Mouse (Mus musculus): ENCODE results near the gene Cib1. TPM values are rescaled to one million over a fixed set of nuclear protein-coding genes. Genes with fewer than 3 reads are reported as not detected.

Cib1 gene
- polyA plus RNA-seq, 1 experiment from 2014 or later, result 79.6 TPM

DNA sequence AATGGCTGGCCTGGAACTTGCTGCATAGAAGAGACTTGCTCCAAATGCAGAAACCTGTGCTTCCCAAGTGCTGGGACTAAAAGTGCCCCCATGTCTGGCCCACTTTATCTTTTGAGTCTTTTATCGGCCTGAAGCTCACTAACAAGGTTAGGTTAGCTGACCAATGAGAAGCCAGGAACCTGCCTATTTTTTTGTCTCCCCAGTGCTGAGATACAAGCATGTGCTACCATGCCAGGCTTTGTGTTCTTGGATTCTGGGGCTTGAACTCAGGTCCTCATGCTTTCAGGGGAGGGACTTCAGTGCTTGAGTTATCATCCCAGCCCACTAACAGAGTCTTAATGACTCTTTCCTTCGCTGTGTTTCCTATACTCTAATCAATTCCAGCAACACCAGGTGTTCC is 25.1 kb upstream of the Cib1 start:
- no peak for DNase-seq (ENCODE audit: low spot score)
- H3K4me3 ChIP-seq, result no peak overlapping the region
- no peak overlapping the region for H3K27ac ChIP-seq
- peaks cover 42% of the 10 kb centered on the region for H3K27me3 ChIP-seq (ENCODE audit: insufficient read depth, poor library complexity, severe bottlenecking)
- no peaks in the 10 kb centered on the region for H3K36me3 ChIP-seq
- 64% methylated on average over 2 of the region's 2 CpGs for WGBS
- H3K9me3 ChIP-seq, result no peaks in the 10 kb centered on the region
- H3K4me1 ChIP-seq (replicated peaks), result peaks cover 17% of the 10 kb centered on the region

DNA sequence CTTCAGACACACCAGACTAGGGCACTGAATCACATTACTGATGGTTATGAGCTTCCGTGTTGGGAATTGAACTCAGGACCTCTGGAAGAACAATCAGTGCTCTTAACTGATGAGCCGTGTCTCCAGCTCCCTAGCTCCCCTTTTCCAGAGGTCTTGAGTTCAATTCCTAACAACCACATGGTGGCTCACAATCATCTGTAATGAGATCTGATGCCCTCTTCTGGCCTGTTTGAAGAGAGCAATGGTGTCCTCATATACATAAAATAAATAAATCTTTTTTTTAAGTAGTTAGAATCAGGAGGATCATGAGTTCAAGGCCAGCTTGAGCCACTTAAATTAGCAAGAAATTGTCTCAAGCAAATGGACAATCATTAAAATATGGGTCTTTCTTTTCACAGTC is 23.4 kb upstream of the Cib1 start:
- Histone ChIP-seq H3K9me3 (no peaks in the 10 kb centered on the region), H3K27ac (no peak overlapping the region), H3K4me1 (replicated peaks) (peaks cover 7% of the 10 kb centered on the region), H3K27me3 (ENCODE audit: insufficient read depth, poor library complexity, severe bottlenecking) (peaks cover 42% of the 10 kb centered on the region), H3K36me3 (no peaks in the 10 kb centered on the region), H3K4me3 (no peak overlapping the region)
- no peak for DNase-seq (ENCODE audit: low spot score)
- WGBS, result 68% methylated on average over 2 of the region's 2 CpGs

DNA sequence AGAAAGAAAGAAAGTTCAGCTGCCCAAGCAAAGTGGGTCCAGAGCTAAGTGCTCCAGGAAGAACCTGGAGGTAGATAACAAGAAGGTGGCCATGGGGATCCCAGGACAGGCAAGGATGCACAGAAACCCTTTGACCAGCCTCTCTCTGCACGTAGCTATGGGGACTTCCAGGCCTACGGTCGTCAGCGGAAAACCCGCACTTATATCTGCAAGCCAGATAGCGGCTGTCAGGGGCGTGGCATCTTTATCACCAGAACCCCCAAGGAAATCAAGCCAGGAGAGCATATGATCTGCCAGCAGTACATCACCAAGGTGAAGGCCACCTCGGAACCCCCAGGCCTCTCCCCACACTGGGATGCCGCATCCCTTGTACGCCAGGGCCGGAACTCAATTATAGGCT is 20.3 kb upstream of the Cib1 start:
- 88% methylated on average over 11 of the region's 11 CpGs for WGBS
- no peak overlapping the region for H3K27ac ChIP-seq
- no peak for DNase-seq (ENCODE audit: low spot score)
- H3K4me3 ChIP-seq, result no peak overlapping the region
- no peaks in the 10 kb centered on the region for H3K9me3 ChIP-seq
- H3K4me1 ChIP-seq (replicated peaks), result no peaks in the 10 kb centered on the region
- peaks cover 20% of the 10 kb centered on the region for H3K27me3 ChIP-seq (ENCODE audit: insufficient read depth, poor library complexity, severe bottlenecking)
- no peaks in the 10 kb centered on the region for H3K36me3 ChIP-seq

DNA sequence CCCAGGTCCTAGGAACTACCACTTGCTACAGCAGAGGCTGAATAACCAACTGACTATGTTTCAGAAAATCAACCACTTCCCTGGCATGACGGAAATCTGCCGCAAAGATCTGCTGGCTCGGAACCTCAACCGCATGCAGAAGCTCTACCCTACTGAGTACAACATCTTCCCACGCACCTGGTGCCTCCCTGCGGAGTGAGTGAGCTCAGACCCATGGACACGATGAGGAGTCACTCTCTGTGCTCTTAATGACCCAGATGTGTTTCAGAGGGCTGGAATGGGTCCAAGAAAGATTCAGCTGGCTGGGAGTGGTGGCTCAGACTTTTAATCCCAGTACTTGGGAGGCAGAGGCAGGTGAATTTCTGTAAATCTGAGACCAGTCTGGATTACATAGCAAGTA is 19.8 kb upstream of the Cib1 start:
- H3K36me3 ChIP-seq, result no peaks in the 10 kb centered on the region
- no peak for DNase-seq (ENCODE audit: low spot score)
- H3K27ac ChIP-seq, result no peak overlapping the region
- no peak overlapping the region for H3K4me3 ChIP-seq
- H3K4me1 ChIP-seq (replicated peaks), result no peaks in the 10 kb centered on the region
- H3K9me3 ChIP-seq, result no peaks in the 10 kb centered on the region
- H3K27me3 ChIP-seq (ENCODE audit: insufficient read depth, poor library complexity, severe bottlenecking), result peaks cover 16% of the 10 kb centered on the region
- WGBS, result 81% methylated on average over 7 of the region's 7 CpGs

DNA sequence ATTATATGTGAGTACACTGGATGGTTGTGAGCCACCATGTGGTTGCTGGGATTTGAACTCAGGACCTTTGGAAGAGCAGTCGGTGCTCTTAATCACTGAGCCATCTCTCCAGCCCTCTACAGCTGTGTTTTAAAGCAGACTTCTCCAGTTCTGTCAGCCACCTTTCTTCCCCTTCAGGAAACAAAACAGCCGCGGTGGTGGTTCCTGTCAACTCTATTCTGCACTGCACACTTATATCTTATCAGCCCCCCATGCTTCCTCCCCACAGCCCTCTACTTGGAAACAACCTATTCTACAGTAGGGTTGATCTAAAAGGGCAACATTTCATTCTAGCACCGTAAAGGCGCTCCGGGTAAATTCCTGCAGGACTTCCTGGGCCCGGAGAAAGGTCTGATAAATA is 14.2 kb upstream of the Cib1 start:
- Histone ChIP-seq H3K4me1 (replicated peaks) (no peaks in the 10 kb centered on the region; the same call in 1 of the 2 replicates), H3K27ac (peak overlapping the region; percentile 89), H3K27me3 (ENCODE audit: insufficient read depth, poor library complexity, severe bottlenecking) (no peaks in the 10 kb centered on the region), H3K4me3 (peak overlapping the region; percentile 61), H3K9me3 (no peaks in the 10 kb centered on the region), H3K36me3 (no peaks in the 10 kb centered on the region)
- no peak for DNase-seq (ENCODE audit: low spot score)
- WGBS, result 66% methylated on average over 7 of the region's 7 CpGs

DNA sequence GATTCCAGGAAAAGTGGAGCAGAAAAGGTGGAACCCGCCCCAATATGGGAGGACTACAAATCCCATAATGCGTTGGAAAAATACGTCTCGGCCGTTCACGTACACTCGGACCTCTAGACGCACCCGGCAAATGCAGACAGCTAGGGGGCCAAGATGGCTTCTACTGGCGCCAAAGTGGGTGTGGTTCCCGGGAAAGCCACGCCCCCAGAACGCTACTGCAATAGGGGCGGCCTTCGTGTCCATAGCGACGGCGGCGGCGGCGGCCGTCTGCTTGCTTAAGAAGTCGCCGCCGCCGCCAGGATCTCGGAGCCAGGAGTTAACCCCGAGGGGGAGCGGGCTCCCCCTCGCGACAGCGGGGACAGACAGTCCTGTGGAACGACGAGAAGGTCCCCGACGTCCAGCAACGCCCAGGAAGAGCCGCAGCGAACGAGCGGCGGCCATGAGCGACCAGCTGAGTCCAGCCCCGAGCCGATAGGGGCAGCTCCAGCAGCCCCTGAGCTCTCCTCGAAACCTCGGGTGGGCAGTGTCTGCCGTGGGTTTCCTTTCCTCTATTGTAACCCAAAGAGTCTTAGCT is 13.6 kb upstream of the Cib1 start, which contains the start of gene Ttll13:
Ttll13 (plus strand) TSS at position 229 of the 574 bp plus-strand sequence.
- Histone ChIP-seq H3K27ac (peak within 1 kb of the TSS; percentile 89), H3K4me1 (replicated peaks) (no peaks in the 10 kb centered on the region; the same call in 1 of the 2 replicates), H3K9me3 (no peaks in the 10 kb centered on the region), H3K4me3 (peak within 1 kb of the TSS; percentile 61), H3K27me3 (ENCODE audit: insufficient read depth, poor library complexity, severe bottlenecking) (no peaks in the 10 kb centered on the region), H3K36me3 (peaks cover 6% of the 10 kb centered on the region)
- under 1% methylated on average over 48 of the region's 48 CpGs for WGBS
- DNase-seq (ENCODE audit: low spot score), result peak; percentile 98

DNA sequence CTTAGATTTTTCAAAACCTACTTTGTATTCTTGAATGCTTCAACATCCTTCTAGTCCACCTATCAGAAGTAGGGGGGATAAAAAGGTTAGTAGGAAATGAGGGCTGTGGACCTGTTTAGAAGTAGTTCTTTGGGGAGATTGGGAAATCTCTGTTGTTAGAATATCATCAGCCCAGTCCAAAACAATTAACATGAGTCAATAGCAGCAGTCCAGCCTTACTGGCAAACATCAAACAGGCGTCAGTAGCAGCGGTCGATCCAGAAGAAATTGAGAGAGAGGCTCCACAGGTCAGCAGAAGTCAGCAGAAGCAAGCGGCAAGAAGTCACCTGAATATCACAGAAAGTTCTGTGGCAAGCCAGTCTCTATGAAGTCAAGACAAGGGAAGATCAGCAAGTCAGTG is 12.2 kb upstream of the Cib1 start:
- Histone ChIP-seq H3K4me1 (replicated peaks) (no peaks in the 10 kb centered on the region; the same call in 1 of the 2 replicates), H3K27ac (no peak overlapping the region), H3K9me3 (no peaks in the 10 kb centered on the region), H3K36me3 (peaks cover 20% of the 10 kb centered on the region), H3K4me3 (no peak overlapping the region), H3K27me3 (ENCODE audit: insufficient read depth, poor library complexity, severe bottlenecking) (no peaks in the 10 kb centered on the region)
- no peak for DNase-seq (ENCODE audit: low spot score)
- WGBS, result 93% methylated on average over 4 of the region's 4 CpGs

DNA sequence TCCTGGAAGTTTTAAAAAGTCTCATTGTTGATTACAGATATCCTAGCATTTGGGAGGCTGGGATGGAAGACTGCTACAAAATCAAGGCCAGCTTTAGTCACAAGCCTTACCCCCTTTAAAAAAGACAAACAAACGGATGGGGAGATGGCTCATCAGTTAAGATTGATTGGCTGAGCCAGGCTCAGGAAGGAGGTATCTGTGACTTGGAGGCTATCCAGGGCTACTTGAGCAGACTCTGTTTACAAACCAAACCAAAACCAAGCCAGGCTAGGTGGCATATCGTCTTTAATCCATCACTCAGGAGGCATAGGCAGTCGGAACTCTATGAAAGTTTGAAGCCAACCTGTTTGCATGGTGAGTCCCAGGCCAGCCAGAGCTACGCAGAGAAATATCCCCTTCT is 9.0 kb upstream of the Cib1 start:
- no peaks in the 10 kb centered on the region for H3K27me3 ChIP-seq (ENCODE audit: insufficient read depth, poor library complexity, severe bottlenecking)
- no peaks in the 10 kb centered on the region for H3K9me3 ChIP-seq
- no peaks in the 10 kb centered on the region; the same call in 1 of the 2 replicates for H3K4me1 ChIP-seq (replicated peaks)
- H3K27ac ChIP-seq, result no peak overlapping the region
- WGBS, result 93% methylated on average over 4 of the region's 4 CpGs
- H3K36me3 ChIP-seq, result peaks cover 47% of the 10 kb centered on the region
- DNase-seq (ENCODE audit: low spot score), result no peak
- H3K4me3 ChIP-seq, result no peak overlapping the region

DNA sequence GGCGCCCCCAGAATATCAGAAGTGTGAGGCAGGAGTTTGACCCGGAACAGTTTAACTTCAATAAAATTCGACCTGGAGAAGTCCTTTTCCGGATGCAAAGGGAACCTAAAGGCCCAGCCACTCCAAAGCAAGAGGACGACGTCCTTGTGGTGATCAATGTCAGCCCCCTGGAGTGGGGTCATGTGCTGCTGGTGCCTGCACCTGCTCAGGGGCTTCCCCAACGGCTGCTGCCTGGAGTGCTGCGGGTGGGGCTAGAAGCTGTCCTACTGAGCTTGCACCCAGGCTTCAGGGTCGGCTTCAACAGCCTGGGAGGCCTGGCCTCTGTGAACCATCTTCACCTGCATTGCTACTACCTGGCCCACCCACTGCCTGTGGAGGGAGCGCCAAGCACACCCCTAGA is 5.9 kb upstream of the Cib1 start:
- Histone ChIP-seq H3K9me3 (no peaks in the 10 kb centered on the region), H3K36me3 (peaks cover 47% of the 10 kb centered on the region), H3K4me3 (no peak overlapping the region), H3K4me1 (replicated peaks) (peaks cover 11% of the 10 kb centered on the region), H3K27me3 (ENCODE audit: insufficient read depth, poor library complexity, severe bottlenecking) (no peaks in the 10 kb centered on the region), H3K27ac (no peak overlapping the region)
- 91% methylated on average over 10 of the region's 10 CpGs for WGBS
- DNase-seq (ENCODE audit: low spot score), result no peak

DNA sequence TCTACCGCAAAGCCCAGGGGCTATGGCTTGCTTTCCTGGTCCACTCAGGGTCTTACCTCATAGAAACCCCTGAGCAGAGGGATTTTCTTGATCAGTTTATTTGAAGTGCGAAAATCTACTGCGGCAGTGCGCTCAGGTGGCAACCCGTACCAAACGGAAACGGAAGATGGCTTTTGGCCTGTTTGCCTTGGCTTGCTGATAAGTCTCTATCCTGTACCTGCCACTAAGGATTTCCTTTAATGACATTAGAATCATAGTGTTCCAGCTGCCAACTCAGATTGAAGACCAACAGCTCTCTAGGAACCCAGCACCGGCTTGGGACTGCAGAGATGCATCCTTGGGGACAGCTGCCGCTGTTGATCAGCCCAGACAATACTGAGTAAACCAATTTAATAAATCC is 1.2 kb upstream of the Cib1 start:
- H3K4me1 ChIP-seq (replicated peaks), result peaks cover 47% of the 10 kb centered on the region
- peak overlapping the region; percentile 80 for H3K4me3 ChIP-seq
- H3K9me3 ChIP-seq, result no peaks in the 10 kb centered on the region
- H3K36me3 ChIP-seq, result peaks cover 16% of the 10 kb centered on the region
- peaks cover 10% of the 10 kb centered on the region; the same call in 1 of the 2 replicates for H3K27me3 ChIP-seq (ENCODE audit: insufficient read depth, poor library complexity, severe bottlenecking)
- DNase-seq (ENCODE audit: low spot score), result no peak
- 82% methylated on average over 9 of the region's 9 CpGs for WGBS
- no peak overlapping the region for H3K27ac ChIP-seq

DNA sequence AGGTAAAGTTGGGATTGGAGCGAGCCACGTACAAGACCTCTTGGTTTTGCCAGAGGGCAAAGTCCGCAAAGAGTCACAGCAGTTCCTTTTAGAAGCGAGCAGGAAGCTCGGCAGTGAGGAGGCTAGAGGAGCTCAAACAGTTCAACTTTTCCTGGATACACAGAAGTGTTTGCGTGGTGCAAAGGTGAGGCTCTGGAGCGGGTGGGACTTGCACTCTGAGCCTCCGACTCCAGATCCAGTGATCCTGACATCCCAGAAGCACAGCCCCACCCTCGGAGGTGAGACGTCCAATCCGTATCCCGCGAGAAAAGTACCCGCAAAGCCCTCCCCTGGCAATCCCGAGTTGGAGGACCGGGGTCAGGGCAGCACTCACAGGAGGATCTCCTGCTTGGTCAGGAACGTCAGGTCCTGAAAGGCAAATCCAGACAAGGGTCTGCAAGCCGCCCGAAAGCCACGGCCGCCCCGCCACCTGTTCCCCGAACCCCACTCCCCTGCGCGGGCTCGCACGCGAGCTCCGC is 583 bp downstream of the Cib1 start:
- DNase-seq (ENCODE audit: low spot score), result no peak
- peak overlapping the region; percentile 84 for H3K27ac ChIP-seq
- H3K4me3 ChIP-seq, result peak overlapping the region; percentile 80
- peaks cover 10% of the 10 kb centered on the region; the same call in 1 of the 2 replicates for H3K27me3 ChIP-seq (ENCODE audit: insufficient read depth, poor library complexity, severe bottlenecking)
- H3K36me3 ChIP-seq, result peaks cover 15% of the 10 kb centered on the region
- WGBS, result under 1% methylated on average over 29 of the region's 29 CpGs
- no peaks in the 10 kb centered on the region for H3K9me3 ChIP-seq
- peaks cover 47% of the 10 kb centered on the region for H3K4me1 ChIP-seq (replicated peaks)

DNA sequence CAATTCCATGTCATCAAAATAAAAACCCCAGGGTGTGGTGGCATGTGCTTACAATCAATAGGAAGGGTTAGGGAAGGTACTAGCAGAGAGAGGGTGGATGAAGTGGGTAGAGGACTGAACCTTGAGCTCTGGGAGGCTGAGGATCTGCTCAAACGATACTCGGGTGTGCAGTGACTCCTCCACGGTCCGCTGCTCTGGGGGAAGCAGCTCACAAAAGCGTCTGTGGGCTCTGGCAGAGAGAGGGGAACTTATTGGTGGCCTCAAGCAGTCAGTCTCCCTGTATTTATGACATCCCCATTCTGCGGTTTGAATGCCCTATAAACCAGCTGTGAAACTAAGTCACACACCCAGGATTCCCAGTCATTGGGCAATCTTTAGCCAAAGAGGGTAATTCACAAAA is 2.4 kb downstream of the Cib1 start:
- H3K36me3 ChIP-seq, result peaks cover 34% of the 10 kb centered on the region
- DNase-seq (ENCODE audit: low spot score), result no peak
- 57% methylated on average over 6 of the region's 6 CpGs for WGBS
- H3K4me3 ChIP-seq, result no peak overlapping the region
- H3K9me3 ChIP-seq, result no peaks in the 10 kb centered on the region
- H3K27ac ChIP-seq, result no peak overlapping the region
- H3K27me3 ChIP-seq (ENCODE audit: insufficient read depth, poor library complexity, severe bottlenecking), result peaks cover 10% of the 10 kb centered on the region; the same call in 1 of the 2 replicates
- peaks cover 46% of the 10 kb centered on the region for H3K4me1 ChIP-seq (replicated peaks)

DNA sequence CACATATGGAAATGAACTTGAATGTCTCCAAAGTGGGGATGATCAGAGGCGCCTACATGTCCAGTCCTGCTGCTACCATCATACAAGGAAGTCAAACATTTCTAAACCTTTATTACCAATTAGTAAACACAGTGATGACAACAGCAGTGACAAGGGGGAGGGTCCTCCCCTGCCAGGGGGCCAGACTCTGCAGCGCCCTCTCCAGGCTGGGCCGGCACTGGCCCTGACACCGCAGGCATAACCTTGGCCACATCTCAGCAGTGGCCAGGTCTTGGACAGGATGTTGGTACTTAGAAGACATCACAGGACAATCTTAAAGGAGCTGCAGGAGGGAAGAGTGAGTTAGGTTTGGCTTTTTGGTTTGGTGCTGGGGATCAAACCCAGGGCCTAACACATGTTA is 5.5 kb downstream of the Cib1 start:
- WGBS, result 94% methylated on average over 4 of the region's 4 CpGs
- H3K27me3 ChIP-seq (ENCODE audit: insufficient read depth, poor library complexity, severe bottlenecking), result peaks cover 10% of the 10 kb centered on the region; the same call in 1 of the 2 replicates
- peaks cover 61% of the 10 kb centered on the region for H3K36me3 ChIP-seq
- no peak overlapping the region for H3K4me3 ChIP-seq
- no peaks in the 10 kb centered on the region for H3K9me3 ChIP-seq
- peaks cover 23% of the 10 kb centered on the region for H3K4me1 ChIP-seq (replicated peaks)
- DNase-seq (ENCODE audit: low spot score), result no peak
- H3K27ac ChIP-seq, result no peak overlapping the region
